Mouse (Mus musculus) right cerebral cortex, postnatal 4 days (tissue): ENCODE measurements around the gene Alkbh4.
A peak's percentile ranks its signal among the peaks of the same experiment; 100 is the strongest.

Experiments
- DNase-seq: peaks from one replicate; pipeline ENCODE4 v3.0.0-alpha.2; 2022

The Alkbh4 gene

GRCm38 (mm10) chr5:136182049-136182448, 46.1 kb downstream of the Alkbh4 start:
- no peak for DNase-seq

GRCm38 (mm10) chr5:136182830-136183229, 46.9 kb downstream of the Alkbh4 start:
- DNase-seq, result no peak

GRCm38 (mm10) chr5:136183766-136184165, 47.8 kb downstream of the Alkbh4 start:
- no peak for DNase-seq

- DNase-seq, result peak; percentile 55
These were observed 50.8 kb downstream of the Alkbh4 start for GRCm38 (mm10) chr5:136186723-136187122.
